Mouse (Mus musculus): ENCODE data around the gene Ccn6.
"Not testable (repeated sequence)": the region's sequence is repeated elsewhere in the genome, so short reads cannot be mapped to it uniquely, and the experiment has no call there.

The Ccn6 gene

DNA sequence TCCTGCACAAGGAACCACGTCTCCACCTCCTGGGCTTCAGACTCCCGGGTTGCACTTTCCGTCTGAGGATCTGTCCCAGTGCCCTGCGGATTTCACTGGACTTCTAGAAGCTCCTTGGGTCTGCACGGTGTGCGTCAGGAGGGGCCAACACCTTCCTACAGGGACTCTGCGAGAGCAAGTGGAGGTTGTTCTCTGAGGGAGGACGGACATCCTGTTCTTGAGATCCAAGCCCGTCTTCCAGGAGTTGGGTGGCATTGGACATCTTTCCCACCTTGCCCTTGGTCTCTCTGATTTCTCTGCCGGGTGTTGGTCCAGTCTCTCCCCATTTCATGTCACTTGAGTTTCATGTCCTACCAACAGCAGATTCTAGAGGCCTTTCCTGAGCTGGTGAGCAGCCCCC lies at the start of gene Ccn6:
Gene Ccn6 (minus strand): TSS at position 101 of the 400 bp plus-strand sequence.
- DNase-seq (ENCODE audit: low spot score): no peak

DNA sequence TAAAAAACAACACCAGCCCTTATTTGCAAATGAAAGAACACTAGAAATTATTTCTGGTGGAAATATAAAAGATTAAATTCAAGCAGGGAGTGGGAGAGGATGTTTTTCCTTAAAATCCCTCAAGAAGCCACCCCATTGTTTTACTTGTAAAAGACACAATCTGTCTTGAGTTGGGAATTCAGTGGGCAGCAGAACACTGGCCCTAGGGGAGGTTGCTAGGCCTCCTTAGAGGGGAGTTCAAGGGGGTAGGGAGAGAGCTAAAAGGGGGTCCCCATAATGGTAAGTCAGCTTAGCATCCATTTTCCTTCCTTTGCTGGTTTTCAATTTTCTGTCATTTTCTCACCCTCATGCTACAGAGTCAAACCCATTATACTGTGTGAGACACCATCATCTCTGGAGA lies 46.4 kb upstream of the Ccn6 start:
- no peak for DNase-seq (ENCODE audit: low spot score)

DNA sequence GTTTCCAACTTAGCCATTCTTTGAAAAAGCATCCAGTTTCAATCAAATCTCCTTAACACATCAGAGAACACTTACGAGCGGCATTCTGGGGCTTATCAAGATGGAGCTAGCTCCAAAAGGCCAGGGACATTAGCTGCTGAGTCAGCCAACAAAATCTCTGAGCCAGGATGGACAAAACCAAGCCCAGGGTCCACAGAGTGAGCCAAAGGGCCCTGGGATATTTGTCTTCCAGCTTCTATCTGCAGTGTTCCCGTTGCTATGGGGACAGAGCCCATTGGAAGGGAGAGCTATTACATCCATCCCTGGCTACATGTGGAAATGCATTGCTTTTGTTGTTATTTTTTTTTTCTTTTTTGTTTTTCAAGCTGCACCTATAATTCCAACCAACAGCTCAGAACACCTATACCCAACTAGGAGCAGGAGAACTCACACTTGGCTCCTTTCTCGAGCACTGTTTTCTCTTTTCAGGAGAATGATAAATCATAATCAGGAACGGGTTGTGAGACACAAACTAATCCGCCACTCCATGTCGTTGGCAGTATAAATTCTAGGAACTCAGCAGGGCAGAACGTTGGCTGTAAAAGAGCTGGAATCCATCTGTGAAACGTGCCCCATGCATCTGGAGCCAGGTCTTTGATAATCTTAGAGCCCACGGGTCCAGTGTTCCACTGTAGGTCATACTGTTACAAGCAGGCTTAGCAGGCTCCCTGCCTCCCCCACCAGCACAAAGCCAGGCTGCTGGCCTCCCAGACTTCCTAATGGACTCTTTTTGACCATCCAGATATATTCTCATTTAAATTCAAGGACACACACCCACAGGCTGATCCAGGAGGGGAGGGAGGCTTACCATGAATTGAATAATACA lies 45.8 kb upstream of the Ccn6 start:
- DNase-seq (ENCODE audit: low spot score): peak; percentile 69

DNA sequence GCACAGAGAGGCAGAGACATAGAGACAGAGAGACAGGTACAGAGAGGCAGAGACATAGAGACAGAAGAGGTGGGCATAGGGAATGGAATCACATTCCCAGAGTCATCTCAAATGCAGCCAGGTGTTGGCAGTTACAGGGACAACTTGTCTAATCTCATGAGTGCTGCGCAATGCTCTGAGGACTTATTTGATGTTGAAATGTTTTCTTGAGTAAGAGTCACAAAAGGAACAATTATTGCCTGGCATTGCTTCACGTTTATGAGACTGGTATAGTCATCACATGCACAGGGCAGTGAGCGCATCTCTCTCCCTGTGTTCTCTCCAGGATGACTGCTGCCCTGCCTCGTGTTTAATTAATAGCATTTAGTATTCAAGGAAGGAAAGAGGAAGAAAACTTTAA lies 45.1 kb upstream of the Ccn6 start:
- peak; percentile 70 for DNase-seq (ENCODE audit: low spot score)

DNA sequence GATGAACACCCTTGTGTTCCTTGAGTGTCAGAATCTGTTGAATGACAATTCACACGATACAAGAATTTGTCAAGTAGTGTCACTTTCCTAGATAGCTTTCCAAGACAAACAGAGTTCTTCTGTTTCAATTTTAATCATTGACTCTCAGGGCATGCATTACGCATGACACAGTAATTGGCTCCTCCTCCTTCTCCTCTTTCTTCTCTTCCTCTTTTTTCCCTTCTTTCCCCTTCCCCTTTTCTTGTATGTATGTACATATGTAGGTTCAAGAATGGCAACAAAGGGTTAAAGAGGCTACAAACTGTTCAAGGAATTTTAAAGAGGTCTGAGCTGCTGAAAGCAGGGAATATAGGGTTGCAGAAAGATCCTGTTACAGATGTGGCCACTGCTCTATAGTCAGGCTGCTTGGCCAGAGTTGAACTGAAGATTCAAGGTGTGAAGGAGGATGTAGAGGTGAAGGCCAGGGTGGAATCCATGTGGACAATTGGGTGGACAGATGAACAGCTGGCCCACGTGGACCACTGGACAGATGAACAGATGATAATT lies 43.8 kb upstream of the Ccn6 start:
- no peak for DNase-seq (ENCODE audit: low spot score)

DNA sequence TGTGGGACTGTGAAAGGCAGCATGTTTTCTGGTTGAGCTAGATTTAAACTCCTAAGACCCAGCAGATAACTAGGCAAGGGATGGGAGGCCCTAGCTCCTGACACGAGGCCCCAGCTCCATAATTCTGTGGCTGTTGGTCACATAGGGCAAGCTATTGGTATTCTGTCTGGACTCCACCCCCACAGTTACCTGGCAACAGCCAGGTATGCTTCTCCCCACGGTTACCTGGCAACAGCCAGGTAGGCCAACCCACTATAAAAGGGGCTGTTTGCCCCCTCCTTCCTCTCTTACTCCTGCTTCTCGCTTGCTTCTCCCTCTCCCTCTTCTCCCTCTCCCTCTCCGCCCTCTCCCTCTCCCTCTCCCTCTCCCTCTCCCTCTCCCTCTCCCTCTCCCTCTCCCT lies 38.9 kb upstream of the Ccn6 start:
- no peak for DNase-seq (ENCODE audit: low spot score)

DNA sequence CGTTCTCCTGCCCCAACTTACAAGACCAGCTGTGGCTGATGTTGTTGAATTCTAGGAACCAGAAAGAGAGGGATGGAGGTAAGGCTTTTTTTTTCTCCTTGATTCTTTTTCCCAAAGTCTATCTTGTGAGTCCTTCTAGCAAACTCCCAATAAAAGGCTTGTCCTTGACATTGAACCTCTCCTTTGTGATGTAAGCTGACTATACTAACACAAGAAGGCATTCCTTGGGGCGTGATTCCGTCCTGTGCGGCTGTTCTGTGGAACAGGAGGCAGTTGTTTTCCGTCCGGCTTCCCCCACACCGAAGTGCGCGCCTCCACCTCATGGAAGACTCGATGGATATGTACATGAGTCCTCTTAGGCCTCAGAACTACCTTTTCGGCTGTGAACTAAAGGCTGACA lies 34.6 kb upstream of the Ccn6 start:
- not testable (repeated sequence) for DNase-seq (ENCODE audit: low spot score)

DNA sequence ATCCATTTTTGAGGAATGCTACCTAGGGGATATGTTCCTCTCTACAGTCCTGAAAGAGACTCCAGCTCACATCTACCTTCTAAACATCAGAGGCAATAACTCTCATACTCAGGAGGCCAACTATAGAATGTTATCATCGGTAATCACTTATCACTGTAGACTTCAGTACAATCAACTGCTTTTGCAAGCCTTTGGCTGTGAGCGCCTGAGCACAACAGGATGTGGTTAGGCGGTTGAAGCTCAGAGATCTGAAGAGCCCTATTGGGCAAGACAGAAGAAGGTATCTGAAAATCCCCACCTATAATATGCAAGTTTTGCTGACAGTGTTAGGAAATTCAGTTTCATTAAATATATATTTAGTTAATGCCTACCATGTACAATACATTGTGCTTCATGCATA lies 29.1 kb upstream of the Ccn6 start:
- DNase-seq (ENCODE audit: low spot score): no peak

DNA sequence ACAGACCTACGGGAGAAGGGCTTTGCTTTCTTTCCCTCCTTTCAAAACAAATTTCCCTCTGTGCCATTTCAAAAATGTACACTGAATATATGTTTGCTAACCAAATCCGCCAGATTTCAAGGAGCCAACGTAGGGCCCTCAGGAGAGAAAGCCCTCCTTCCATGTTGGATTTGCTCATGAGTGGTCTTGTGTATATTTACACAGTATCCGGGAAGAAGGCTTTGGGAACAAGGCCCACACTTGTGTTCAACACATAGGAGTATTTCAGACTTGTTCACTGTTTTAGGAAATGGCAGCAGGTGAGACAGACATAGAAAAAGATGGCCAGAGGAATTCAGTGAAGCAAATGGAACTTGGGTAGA lies 21.9 kb upstream of the Ccn6 start:
- no peak for DNase-seq (ENCODE audit: low spot score)

DNA sequence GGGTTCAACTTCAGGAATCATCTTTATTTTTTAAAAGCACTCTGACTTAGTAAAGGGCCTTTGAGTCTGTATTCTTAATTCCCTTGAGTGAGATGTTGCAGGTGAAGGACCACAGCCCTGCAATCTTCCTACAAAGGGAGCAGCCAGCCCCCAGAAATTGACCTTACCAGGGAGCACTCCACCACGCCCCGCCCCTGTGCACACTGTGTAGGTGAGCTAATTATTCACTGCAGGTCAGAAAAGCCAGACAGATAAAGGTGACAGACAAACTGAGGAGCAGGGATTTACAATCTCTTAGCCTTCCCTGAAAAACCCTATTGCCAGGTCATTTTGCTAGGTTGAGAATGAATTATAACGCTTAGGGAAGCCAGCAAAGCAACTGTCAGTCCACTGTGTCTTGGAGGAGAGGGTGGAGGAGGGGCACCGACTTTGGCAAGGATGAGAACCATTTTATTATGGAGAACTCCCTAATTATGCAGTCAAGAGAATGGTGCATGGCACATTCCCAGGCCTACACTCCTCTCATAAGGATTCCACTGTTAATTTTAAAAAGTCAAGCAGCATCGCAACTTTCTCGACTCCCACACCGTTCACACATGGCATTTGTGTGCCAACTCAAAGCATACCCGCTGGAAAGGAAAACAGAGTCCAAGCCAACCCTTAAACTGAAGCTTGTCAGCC lies 21.4 kb upstream of the Ccn6 start:
- DNase-seq (ENCODE audit: low spot score): no peak

DNA sequence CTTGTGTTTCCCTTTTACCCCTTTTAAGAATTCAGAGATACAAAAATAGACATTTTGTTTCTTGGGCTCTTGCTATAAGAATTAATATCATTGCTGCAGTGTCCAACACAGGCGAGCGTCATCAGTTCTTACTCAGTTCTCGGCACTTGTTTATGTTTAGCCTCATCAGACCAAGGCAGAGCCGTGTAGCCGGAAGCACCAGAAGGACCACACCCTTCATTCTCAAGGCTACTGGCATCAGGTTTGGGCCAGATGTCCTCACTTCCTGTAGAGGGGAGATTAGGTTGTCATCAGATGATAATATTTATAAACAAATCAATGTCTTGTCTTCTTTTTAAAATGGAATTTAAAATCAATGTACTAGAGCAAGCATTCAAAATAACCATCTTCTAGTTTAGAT lies 13.4 kb upstream of the Ccn6 start:
- DNase-seq (ENCODE audit: low spot score): no peak

DNA sequence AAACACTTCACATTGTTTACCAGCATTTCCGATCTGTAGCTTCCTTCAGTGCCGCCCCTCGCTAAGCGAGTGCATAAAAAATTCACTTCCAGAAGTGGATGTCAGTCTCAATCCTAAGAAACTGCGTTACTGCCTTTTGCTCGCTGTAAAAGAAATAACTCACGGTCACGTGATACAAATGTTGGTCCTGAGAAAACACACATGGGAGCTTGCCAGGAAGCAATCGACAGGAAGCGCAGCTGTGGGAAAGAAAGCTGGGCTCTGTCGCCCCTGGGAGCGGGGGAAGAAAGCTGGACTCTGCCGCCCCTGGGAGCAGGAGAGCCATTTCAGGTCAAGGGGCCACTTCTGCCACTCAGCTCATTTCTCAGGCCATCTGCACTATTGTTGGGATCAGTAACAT lies 9.5 kb upstream of the Ccn6 start:
- DNase-seq (ENCODE audit: low spot score): no peak

DNA sequence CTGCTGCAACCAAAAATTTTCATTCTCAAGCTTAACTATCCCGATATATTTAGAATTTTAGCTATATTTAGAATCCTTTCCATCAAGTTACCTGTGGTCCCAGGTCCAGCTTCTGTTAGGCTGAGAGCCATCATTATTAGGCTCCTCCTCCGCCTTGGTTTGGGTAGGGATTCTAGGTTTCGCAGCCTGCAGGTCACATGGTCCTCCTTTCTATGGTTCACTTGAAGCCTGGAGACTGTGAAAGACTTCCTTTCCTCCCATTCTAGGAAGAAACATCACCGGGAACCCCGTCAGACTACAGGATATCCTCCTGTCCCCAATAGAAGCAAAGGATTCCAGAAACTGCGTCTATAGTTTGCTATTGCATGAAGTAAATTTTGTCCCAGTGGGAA lies 8.9 kb upstream of the Ccn6 start:
- DNase-seq (ENCODE audit: low spot score): no peak

DNA sequence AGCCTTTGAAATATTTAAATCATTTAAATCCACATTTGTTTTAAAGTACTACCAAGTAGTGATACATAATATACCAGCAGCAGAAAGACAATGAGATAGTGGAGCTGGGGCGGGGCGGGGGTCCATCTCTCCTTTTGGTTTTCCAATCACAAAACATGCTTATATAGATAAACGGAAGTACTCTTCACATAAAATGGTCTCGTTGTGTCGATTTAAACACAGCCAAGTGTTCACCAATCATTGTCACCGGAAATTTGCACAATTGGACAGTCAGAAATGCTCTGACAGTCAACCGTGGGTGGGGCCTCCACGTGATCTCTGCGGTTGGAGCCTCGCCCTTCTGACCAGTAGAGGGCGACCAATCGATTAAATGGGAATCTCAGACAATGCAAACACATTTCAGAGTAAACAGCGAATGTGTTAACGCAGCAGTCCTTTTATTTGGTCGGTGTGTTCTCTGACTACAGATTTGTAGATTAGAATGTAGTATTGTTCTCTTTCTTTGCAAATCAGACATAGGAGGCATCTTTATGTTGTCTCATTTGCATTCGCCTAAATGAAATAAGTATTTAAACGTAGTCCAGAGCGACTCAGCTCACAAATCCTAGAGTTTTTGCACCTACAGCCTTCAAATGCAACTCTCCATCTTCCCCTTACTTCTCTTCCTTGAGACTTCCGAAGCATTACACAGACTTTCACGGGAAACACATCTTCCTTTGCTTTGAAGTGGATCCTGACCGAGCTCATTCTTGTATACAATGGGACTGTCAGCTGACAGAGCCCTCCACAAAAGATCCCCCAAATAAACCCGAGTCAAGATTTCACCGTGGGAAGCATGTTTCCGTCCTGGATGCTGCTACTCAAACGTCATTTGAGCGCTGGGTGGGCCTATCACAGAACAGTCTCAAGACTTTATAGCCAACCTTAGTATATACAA lies 8.3 kb upstream of the Ccn6 start:
- DNase-seq (ENCODE audit: low spot score): peak; percentile 97

DNA sequence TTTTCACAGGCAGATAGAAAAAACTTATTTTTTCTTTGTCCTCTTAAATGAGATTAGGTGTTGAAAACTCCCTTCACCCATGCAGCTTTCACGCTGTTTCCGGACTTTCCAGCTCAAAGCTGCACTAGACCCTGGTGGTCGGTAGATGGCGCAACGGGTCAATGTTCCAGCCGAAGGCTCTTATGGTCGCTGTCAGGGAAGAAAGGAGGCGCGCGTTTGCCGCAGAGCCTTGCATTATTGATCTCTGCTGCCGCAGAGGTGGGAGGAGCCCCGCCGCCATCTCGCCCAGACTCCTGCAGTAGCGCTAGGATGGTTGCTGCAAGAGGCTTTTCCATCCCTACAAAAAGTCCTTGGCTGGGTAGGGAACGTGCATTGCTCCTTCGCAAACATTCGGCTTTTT lies 7.5 kb upstream of the Ccn6 start:
- peak; percentile 98 for DNase-seq (ENCODE audit: low spot score)

DNA sequence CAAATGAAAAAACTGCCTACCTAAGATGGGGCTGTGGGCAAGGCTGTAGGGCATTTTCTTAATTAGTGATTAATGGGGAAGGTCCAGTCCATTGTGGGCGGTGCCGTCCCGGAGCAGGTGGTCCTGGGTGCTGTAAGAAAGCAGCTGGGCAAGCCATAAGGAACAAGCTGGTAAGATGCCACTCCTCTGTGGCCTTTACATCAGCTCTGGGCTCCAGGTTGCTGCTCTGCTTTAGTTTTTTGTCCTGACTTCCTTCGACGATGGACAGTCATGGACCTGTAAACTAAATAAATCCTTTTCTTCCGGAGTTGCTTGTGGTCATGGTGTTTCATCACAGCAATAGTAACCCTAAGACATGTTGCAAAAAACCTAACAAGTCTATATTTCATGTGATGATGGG lies 7.1 kb upstream of the Ccn6 start:
- DNase-seq (ENCODE audit: low spot score): peak; percentile 55

DNA sequence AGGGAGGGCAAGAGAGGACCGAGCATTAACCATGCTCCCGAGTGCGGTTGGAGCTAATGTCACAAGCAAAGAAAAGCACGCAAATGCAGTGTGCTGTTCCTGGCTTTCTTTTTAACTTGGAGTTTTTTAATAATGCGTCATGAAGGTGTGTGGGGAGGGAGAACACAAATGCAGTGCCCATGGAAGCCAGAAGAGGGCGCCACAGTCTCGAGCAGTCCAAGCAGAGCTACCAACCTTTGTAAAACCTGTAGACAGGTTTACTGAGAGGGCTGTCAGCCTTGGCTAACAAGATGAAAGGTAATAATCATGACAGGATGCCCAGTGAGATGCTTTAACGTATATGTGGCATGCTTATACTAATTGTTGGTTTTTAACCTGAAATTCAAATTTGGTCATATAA lies 6.6 kb upstream of the Ccn6 start:
- DNase-seq (ENCODE audit: low spot score): peak; percentile 87

DNA sequence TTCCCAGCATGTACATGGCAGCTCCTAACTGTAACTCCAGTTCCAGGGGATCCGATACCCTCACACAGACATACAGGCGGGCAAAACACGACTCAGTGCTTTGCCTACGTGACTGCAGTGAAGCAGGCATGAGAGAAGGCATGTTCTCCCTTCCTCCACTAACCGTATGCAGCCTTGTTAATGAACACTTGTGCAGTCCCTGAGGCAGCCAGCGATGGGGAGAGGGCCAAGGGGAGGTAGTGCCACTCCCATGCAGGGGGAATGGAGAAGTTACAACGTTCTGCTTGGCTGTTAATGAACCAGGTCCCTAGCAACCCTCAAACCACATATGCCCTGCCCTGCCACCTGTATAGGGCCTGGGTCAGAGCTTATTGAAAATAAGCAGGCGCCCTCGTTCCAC lies 6.0 kb upstream of the Ccn6 start:
- peak; percentile 66 for DNase-seq (ENCODE audit: low spot score)

DNA sequence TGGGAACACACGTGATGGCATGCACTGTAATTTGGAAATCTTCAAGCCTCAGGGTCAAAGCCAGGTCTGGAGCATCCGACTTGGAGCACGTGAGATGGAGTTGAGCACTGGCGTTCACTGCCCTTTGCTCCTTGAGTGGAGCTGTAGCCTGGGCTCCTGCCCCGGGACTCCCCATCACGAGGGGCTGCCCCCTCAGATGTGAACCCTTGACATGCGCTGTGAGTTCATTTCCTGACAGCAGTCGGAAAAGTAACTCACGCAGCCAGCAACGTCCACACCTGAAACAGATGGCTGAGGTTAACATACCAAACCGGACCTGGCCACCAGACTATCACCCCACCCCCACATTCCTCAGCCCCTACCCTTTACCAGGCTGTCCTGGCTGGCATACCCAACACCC lies 4.0 kb upstream of the Ccn6 start:
- no peak for DNase-seq (ENCODE audit: low spot score)

DNA sequence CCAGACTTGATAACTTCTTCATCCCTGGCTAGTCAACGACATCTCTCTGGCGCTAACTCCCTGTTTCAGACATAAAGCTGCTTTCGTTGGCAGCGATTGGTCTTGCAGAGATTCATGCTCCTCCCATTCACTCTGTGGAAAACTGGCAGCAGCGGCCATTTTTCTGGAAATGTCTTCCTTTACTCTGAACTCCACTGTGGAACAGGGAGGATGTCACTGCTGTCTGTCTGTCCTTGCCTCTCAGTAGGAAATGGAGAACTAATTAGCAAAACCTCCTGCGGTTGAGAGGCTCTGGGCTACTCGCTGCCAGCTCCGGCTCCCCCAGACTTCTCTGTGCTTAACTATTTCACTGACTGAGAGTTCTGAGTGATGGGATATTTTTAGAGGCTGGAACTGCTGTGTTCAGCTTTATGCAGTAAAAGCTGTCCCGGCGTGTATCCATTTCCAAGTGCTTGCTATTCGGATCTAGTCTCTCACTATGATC lies 2.1 kb upstream of the Ccn6 start:
- DNase-seq (ENCODE audit: low spot score): peak; percentile 36

DNA sequence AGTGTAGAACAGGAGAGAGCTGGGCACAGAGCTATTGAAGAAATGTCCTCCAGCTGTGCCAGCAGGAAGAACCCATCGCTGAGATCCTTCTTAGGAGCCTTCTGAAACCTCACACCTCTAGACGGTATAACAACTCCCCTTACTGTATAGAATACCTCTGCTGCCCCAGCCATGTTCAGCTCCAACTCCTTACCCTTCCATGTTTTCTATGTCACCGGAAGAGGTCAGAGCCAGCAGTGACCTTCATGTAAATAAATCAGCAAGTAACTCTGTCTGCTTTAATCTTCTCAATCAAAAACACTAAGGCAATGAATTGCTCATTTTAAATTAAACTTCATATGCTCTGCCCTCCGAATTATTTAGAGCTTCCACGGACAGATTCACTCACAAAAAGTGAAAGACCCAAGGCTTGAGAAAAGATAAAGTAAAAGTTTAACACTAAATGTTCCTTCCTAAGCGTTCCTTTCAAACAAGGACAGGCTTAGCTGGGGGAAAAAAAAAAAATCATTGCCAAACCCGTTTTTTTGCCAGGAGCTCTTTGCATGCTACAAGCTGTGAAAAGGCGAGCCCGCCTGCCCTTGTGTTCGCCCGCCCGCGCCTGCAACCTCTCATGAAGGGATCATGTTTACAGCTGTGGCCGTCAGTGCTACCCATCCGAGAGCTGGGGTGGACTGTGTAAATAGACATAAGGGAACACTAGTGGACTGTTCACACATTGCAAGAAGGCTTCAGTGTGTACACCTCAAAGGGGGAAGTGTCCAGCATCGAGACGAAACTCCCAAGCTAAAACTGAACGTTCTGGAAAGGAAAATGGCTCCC lies 719 bp downstream of the Ccn6 start:
- DNase-seq (ENCODE audit: low spot score): no peak

Measured in MN1 (cell line).